Mouse (Mus musculus): ENCODE data around the gene Dnm2.

DNA sequence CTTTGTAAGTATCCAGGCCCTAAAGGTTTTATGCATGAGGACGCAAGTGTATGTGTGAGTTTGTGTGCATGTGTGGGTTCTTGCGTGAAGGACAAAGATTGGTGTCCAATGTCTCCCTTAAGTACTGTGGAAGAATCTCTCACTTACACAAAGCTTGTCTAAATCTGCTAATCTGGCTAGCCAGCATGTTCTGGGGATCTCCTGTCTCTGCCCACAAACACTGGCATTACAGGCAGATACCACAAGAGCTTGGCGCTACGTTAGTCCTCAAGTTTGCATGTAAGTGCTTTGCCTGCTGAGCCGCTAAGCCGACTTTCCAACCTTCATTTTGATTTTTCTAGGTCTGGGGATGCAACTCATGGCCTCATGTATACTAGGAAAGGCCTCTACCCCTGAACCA is 12.9 kb downstream of the Dnm2 start:
- no peak for TF ChIP-seq POLR2A (IDR thresholded peaks at IDR 0.05; ENCODE audit: borderline replicate concordance, extremely low read depth, insufficient read depth, insufficient read length, poor library complexity, severe bottlenecking)
- TF ChIP-seq CTCF (IDR thresholded peaks at IDR 0.05; ENCODE audit: borderline replicate concordance, extremely low read depth, insufficient read depth, insufficient read length): no peak

Data from brain, embryonic 14.5 days (tissue).